1 mouse cellular context compared by ENCODE assay signal in the genomic region with DNA sequence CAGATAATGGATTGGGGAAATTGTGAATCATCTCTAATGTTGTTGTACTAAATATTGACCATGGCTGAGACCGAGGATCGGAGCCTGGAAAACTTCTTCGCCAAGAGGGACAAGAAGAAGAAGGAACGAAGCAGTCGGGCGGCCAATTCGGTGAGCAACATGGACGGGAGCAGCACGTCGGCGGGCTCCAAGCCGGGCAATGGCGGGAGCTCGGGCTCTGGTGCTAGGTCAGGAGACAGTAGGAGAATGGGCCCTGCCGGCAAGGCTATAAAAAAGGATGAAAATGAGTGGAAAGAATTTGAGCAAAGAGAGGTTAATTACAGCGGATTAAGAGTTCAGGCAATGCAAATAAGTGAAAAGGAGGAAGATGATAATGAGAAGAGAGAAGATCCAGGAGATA. TPM values are rescaled to one million over a fixed set of nuclear protein-coding genes. Genes with fewer than 3 reads are reported as not detected.
"Had no signal": no experiment of that assay in that cellular context is flagged by ENCODE, and none has a peak within 500 bp of the region (broad histone marks: within the 10 kb centered on the region; RNA-seq: fewer than 3 reads in every experiment).

No protein-coding gene starts in this region.

RNA-seq across cellular contexts. Expression of a gene that starts 55.0 kb away (rescaled TPM):
- total RNA-seq: neutrophil, adult 5-6 weeks had no signal
